Mouse (Mus musculus) bone marrow macrophage, adult 2 months (primary cell): ENCODE data around the gene AU021092.

Experiments
- CTCF ChIP-seq: IDR thresholded peaks from 2 replicates; pipeline ENCODE4 v1.5.1; 2012; ENCODE audit warnings: low read depth, mild to moderate bottlenecking, low read length, moderate library complexity
- POLR2A ChIP-seq: IDR thresholded peaks from 2 replicates; pipeline ENCODE4 v1.6.1; 2012; ENCODE audit warnings: mild to moderate bottlenecking, low read depth, low read length, borderline replicate concordance

GRCm38 (mm10) chr16:5222140-5222539, at the start of gene AU021092:
- TF ChIP-seq POLR2A (no peak), CTCF (no peak)
